Mouse (Mus musculus): Measurements from ENCODE around the gene Nrp1.

- TF ChIP-seq CTCF (IDR thresholded peaks at IDR 0.05; ENCODE audit: low read depth, low read length) (no peak), POLR2A (IDR thresholded peaks at IDR 0.05; ENCODE audit: borderline replicate concordance, low read depth, low read length) (no peak)
These were observed 40.2 kb downstream of the Nrp1 start for GRCm38 (mm10) chr8:128398472-128399091.
